Mouse (Mus musculus) A20 (cell line): ENCODE data around the gene Chst8.

Experiments
- DNase-seq: peaks from one replicate; pipeline ENCODE4 v3.0.0-alpha.2; 2011; ENCODE audit warnings: low read depth, low spot score

Chst8 gene

DNA sequence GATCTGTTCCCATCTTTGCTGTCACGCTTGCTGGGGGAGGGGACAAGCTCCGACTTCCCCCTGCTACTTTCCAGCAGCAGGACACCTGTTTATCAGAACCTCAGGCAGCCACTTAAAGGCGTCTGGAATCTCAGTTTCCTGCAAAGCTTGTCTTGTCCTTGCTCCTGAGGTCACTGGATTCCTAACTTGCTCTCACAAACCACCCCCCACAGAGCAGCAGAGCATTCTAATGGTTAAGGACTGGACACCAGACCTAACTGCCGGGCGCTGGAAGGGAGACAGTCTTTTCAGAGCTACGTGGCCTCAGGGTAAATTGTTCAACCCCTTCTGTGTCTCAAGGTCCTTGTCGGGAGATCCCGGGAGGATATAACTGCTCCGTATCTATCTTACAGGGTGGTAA, 143.2 kb downstream of the Chst8 start:
- no peak for DNase-seq

DNA sequence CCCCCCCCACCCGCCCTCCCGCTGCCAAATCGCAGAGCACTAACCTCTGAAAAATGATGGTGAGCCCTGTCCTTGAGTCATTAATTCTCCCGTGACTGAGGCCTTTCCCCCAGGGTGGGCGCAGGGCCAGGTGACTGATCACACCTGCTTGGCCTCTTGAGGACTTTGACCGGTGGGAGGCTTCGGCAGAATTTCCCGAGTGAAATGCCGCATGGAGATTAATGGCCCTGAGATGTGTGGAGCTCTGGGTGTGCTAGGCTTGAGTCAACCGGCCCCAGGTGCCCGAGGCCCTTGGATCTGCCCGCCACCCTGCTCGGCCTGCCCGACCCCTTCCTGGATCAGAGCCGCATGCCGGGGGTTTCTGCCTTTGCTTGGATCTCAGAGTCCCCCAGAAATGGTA, 144.6 kb downstream of the Chst8 start:
- DNase-seq: no peak

DNA sequence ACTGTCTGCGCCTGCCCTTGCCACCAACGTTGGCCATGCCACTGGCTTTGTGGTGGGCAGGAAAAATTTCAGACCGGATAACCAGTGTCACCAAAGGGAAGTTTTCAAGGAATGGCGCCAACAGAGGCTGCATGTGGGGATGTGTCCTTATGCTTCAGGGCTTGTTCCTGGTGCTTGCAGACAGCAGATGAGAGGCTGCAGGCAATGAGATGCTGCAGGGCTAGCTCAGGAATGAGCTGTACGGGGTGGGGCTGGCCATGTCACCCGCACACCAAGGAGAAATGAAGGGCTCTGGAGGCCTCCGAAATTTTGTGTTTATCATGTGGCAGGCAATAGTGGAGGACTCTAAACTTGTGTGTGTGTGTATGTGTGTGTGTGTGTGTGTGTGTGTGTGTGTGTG, 149.4 kb downstream of the Chst8 start:
- DNase-seq: no peak

DNA sequence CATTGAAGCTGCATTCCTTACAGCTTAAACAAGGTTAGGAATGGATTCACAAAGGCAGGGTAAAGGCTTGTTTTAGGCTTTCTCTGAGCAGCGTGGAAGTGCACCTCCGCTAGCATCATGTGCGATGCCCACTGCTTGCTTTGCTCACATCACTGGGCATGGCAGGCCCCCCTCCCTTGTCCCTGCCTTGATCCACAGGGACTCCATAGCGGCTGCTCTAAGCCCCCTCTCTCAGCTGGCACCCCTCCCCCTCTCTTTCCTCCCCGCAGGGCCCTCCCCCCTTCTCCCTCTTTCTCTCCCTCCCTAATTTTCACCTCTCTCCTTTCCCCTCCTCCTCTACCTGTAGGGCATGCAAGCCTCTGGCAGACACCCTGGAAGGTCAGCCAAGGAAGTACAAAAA, 150.3 kb downstream of the Chst8 start:
- DNase-seq: no peak

DNA sequence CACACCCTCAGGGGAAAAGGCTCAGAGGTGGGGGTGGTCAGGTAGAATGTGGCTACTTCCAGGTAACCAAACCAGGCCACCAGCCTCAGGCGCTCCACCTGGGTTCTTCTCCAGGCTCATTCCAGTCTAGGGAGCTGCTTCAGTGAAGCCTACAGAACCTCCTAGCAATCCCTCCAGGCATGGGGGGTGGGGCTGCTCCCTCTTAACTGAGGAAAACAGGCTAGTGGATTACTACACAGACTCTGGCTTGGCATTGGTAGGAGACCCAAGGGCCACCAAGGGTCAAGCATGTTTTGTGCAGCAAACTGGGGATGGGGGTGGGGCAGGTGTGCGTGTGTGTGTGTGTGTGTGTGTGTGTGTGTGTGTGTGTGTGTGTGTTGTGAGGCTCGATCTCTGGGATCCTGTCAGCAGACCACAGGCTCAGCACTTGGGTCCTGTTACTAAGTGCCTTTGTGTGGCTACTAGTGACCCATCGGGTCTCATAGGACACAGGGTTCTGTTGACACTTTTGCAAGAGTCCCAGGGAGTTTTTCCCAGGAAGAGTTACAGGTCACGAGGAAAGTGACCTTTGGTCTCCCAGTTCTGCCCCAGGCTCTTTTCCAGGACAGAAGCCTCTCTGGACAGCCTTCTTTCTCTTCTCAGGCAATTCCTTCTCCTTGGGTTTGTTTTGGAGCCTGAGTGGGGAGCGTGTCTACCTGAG, 153.0 kb downstream of the Chst8 start:
- DNase-seq: no peak

DNA sequence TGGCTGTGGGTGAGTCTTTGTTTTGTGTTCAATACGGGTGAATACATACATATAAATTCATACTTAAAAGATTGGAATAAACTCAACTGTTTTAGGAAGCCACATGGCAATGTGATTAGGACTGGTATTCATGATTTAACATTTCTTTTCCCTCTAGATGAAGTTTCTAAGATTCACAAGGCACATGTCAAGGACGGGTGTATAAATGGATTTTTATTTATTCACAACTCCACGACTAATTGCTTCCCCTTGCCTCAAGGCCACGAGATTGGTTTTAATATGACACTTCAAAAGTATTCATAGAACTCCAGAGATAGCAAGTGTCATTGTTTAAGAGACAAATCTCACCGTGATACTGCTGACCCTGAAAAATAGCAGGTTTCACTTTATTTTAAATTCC, 155.9 kb downstream of the Chst8 start, which contains the start of gene Kctd15:
Gene Kctd15 (minus strand): TSS at position 101 of the 400 bp plus-strand sequence.
- DNase-seq: no peak

DNA sequence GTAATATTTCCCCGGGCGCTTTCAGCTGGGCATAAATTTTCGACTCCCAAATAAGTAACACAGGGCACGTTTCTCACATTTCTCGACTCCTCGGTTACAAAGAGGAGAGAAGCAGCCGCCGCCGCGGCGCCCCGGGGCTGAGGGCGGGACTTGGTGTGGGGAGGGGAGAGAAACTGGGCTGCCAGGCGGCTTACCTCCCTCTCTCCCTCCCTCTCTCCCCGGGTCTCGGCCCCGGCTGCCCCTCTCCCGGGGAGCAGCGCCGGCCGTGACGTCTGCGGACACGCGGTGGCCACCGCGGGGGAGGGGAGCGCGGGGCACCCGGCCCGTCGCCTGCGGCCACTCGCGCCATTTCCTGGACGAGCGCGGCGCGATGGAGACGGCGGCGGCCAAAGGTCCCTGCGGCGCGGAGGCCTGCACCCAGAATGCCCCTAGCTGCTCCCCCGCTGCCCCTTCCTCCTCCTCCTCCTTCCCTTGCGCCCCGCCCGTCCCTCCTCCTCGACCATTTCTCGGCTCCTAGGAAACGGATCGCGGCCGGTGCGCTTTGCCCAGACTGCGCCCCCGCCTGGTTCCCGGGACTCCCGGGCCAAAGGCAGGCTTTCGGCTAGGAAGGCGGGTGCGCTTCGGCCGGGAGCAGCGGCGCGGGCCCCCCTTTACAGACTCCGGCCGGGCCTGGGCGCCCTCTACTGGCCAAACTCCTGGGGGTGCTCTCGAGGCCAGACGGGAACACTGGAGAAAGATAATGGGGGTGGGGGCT, 157.2 kb downstream of the Chst8 start:
- DNase-seq: no peak

DNA sequence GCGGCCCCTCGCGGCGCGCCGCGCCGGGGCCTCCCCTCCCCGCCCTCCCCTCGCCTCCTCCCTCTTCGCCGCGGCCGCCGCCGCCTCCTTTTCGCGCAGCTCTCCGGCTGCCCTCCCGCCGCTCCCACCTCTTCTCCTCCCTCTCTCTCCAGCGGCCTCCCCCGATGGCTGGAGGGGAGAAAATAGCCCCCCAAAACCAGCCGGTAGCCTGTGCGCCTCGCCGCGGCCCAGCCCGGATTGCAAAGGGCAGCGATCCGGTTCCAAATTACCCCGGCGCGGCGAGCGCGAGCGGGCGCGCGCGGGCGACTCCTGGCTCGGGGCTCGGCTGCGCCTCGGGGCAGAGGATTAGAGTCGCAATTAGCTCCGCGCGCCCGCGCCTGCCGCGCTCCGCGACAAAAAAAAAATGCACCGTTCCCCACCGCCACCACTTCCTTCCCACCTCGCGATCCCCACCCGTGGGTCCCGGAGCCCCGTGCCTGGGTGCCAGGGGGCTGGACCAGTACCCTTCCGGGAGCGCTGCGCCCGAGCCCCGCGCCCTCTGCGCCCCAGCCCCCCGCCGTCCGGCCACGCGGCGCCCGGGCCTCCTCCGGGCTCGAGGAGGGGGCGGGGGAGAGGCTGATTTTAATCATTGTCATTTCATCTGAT, 157.9 kb downstream of the Chst8 start:
- DNase-seq: no peak

DNA sequence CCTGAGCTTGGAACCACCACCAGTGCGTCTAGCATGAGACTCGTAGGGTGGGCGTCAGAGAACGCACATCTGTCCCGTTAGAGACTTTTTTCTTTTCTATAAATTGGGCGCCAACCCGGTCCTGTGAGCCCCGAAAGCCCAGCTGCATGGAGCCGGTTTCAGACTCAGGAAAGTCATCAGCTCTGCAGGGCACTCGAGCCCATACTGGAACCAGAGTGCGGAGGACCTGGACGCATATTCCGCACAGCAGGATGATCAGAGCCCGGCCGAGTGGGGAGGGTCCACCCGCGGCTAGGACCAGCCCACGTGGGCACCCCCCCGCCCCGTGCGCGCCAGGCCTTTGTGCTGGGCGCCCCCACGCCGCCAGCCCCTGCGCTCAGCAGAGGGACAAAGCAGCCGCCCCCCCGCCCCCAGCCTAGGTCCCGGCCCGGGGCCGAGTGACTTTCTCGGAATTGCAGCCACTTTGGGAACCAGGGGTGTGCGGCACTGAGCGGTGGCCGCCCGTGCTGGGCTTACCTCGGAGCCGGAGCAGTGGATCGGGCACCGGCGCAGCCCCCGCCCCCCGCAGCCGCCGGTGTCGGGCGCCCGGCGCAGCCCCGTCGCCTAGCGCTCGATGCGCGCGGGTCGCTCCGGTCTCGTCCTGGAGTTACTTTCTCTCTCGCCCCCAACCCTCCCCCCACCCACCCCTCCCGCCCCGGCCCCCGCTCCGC, 158.6 kb downstream of the Chst8 start:
- no peak for DNase-seq

DNA sequence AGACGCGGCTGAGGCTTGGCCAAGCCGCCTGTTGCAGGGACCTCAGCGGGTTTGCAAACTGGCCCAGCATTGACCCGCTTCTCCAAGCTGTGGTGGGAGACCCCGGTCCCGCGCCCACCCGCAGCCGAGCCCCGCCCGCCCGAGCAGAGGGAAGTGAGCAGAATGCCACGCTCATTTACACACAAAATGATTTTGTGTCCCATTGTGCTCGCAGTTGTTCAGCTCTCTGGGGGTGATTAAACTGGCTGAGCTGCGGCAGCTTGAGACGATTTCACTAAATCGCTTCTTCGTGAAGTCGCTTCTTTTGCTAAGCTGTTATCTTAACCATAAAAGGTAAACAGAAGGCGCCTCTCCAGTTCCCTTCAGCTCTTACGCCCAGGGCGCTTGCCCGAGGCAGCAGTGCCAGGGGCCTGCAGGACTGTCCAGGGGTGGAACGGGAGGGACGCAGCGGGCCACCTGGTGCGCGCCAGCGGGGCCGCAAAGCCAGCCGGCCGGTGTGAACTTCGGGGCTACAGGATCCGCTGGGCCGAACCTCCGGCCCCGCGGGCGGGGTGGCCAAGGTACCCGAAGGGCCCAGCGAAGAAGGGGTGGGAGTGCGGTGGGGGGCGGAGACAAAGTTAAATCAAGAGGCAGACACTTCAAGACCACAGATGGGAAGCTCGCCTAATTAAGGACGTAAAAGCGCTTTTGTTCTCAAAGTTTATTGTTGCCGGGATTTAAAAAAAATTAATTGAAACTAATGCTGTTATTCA, 159.6 kb downstream of the Chst8 start:
- no peak for DNase-seq

DNA sequence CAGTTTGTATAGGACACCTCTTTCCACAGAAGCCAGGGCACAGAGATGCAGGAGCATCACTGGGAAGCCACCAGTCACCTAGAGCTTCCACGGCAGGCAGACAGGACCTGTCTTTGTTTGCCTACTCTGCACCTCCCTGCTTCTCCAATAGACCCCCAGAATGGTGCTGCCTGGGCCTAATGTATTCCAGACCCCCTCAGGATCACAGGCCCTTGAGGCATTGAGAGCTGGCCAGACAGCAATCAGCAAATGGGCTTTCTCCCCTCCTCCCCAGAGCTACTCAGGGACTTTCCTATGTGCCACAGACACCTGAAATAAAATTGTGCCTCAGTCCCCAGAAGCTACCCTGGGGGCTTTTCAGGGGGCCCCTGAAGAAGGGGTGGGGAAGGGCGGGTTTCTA, 161.1 kb downstream of the Chst8 start:
- no peak for DNase-seq

DNA sequence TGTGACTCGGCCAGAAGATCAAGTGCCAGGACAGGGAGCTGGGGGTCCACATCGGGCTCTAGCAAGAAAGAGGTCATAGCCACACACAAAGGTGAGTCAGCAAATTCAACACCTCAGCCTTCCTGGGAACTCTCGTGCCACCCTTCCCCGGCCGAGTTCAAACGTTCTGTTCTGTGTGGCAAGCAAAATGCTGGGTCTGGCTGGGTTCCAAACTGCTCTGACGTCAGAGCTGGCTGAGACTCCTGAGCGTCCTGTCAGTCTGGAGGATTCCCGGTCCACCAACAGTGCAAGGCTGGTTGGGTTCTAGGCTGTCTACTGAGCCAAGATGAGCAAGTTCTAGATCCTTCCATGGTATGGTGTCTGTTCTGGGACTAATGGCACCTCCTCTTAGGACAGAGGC, 165.5 kb downstream of the Chst8 start:
- DNase-seq: no peak

DNA sequence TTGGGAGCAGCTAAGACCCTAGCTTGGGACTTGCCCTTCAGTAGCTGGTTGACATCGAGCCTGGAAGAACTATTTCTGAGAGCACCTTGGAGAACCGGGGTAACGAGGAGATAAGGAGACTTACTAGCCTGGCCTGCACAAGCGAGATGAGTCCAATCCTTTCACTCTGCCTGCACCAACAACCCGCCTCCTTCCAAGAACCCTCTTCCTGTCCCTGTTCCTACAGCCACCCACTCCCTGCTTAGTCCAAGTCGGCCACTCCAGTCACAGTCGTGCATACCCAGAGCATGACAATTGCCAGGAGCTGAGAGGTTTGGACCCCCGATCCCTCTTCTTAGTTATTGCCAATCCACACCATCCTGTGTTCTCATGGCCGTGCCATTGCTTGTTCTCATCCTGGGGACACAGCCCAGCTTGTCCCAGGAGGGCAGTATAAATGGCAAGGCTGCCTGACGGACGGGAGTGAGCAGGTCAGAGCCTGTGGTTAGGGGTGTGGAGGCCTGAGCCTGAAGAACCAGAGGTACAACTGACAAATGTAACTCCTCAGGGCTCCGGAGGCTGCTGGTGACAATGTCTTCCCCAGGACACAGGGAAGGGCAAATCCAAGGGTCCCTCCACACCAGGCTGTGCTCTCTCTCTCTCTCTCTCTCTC, 166.2 kb downstream of the Chst8 start:
- DNase-seq: no peak

DNA sequence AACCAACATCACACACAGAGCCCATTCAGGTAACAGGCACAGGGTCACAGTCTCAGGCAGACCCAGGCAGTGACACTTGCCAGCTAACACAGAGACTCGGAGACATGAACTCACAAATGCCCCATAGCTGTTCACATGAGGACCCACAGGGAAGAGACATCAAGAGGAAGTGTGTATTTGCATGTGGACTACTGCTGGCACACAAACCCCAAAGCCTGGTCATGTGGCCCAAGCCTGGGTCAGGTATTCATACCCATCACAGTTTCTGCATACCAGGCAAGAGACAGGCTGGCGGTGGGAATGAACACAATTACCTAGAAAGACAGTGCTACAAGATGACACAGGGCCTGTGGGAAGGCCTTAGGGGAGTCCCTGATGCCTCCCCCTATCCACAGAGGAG, 166.9 kb downstream of the Chst8 start:
- DNase-seq: no peak

DNA sequence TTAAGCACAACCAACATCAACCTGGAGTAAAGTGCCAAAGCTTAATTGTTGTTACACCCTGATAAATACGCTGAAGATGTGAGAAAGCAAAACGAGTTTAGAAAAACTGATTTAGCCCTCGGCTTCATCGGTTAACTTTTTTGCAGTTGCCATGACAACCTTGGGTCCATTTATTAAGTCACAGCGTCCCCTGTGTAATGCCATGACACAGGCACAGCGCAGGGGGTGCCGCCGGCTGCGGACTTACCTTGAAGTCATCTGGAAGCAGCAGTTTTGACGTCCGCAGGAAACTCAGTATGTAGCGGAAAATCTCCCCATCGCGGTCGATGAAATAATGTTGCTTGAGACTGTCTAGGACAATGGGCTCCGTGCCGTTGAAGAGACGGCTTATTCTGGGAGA, 167.9 kb downstream of the Chst8 start:
- DNase-seq: no peak

DNA sequence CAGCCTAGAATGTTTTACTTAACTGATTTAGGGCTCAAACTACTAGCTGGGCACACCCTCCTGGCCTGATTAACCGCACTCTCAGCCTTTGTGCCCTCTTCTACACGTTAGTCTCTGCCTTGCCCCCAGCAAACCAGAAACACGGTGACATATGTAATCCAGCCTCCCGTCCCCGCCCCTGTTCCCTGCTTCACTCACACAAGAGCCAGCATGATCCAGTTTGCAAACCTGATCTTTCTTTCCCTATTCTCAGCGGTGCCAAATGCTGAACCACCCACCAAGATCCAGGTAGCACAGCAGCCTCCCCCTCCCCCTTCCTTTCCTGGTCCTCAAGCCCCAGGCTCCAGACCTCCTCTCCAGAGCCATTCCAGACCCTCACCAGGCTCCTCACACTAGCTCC, 169.2 kb downstream of the Chst8 start:
- no peak for DNase-seq

DNA sequence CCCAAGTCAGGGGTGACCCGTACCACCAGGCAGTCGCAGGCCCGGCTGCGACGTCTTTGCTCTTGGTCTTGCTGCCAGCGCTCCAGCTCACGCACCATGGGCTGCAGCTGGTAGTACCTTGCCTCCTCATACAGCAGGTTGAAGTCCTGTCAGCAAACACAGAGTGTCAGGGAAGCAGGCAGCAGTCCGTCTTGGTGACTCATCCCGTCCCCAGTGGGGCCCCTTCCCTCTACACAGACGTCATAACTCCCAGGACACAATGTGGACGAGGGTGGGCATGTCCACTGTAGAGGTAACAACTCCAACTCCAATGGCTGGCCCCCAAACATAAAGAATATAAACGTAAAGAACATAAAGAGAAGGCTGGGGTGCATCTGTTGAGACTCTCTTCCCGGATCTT, 170.5 kb downstream of the Chst8 start:
- no peak for DNase-seq

DNA sequence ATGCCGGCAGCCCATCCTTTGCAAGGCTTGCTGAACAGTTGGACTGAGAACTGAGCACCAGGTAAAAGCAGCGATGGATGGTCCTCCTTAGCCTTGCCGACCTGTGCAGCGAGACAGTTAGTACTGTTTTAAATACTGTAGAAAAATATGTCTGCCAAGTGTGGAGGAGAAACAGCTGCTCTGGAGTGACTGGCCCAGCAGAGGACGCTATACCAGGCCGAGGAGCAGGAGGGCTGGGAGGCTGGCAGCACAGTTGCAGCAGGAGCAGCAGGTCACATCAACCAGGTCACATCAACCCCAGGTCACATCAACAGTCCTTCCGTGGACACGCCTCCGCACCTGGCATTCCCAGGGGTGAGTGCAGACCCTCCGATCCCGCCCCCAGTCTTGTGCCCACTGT, 172.7 kb downstream of the Chst8 start:
- DNase-seq: no peak

DNA sequence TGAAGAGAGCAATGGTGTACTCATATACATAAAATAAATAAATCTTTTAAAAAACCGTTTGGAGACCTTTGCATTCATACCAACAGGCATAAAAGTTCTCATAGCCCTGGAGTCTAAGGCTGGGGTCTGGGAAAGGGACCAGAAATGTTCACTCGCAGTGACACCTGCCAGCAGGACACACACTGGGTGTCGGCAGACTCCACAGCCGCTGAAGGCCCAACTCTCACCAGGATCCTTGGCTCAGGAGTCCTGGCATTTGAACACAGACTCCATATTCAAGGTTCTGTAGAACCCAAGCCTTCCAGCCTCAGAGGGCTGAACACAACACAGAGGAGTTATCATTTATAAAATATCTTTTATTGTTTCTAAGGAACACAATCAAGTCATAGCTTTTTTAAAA, 175.8 kb downstream of the Chst8 start:
- DNase-seq: no peak

DNA sequence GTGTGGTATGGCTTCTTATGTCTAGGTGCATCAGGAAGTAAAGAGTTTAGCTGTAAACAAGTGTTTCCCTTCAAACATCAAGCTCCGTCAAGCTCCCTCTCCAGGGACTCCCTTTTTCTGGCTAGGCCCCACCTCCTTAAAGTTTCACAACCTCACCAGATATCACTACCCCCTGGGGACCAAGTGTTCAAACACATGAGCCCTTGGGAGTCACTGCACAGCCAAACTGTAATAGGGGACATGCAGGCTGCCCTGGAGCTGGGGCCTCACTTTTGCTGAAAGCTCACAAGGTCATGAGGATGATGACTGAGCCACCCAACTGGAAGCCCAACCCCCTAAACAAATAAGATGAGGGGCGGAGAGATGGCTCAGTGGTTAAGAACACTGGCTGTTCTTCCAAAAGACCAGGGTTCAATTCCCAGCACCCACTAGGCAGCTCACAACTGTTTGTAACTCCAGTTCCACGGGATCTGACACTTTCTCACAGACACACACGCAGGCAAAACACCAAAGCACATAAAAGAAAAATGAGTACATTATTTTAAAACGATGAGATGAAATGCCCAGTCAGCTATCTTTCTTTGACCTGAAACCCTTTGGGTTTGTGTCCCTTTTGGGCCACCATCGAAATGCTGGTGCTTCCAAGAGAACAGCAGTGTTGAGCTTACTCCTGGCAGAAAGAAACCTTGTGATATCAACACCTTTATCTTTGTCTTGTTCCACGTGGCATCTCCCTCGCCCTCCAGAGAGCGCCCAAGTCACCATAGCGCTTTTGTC, 179.4 kb downstream of the Chst8 start:
- DNase-seq: no peak
